ENCODE assay signal across 30 mouse cellular contexts in genomic region chr2:93858845-93859244, GRCm38 (mm10). TPM values are rescaled to one million over a fixed set of nuclear protein-coding genes. Genes with fewer than 3 reads are reported as not detected.
"Had no signal": no experiment of that assay in that cellular context is flagged by ENCODE, and none has a peak within 500 bp of the region (broad histone marks: within the 10 kb centered on the region; RNA-seq: fewer than 3 reads in every experiment).

No protein-coding gene starts in this region.

- H3K9ac ChIP-seq: heart, embryonic 12.5 days; hindbrain, embryonic 13.5 days; hindbrain, embryonic 15.5 days; kidney, embryonic 15.5 days; limb, embryonic 12.5 days; liver, embryonic 13.5 days had no signal

- H3K4me1 ChIP-seq: heart, embryonic 12.5 days; hindbrain, embryonic 13.5 days; hindbrain, embryonic 15.5 days; limb, embryonic 10.5 days; limb, embryonic 12.5 days; liver, embryonic 13.5 days had no signal

- DNase-seq: gastrocnemius, adult 2 months; gastrocnemius, postnatal 10 days; gastrocnemius, postnatal 25 days; heart, adult 18-20 months; heart, postnatal 14 days; heart, postnatal 36 days; kidney, adult 11 months; kidney, postnatal 14 days; liver; liver, embryonic 13.5 days had no signal

- H3K27me3 ChIP-seq: hindbrain, embryonic 13.5 days; hindbrain, embryonic 15.5 days; kidney, embryonic 15.5 days; limb, embryonic 12.5 days; liver, embryonic 13.5 days had no signal

- H3K4me3 ChIP-seq: gastrocnemius, adult 2 months; heart, embryonic 10.5 days; heart, embryonic 12.5 days; hindbrain, embryonic 13.5 days; hindbrain, embryonic 15.5 days; kidney, embryonic 15.5 days; left cerebral cortex, adult 2 months; limb, embryonic 10.5 days; limb, embryonic 12.5 days; liver, embryonic 13.5 days had no signal

- H3K36me3 ChIP-seq: heart, embryonic 10.5 days; heart, embryonic 12.5 days; hindbrain, embryonic 13.5 days; hindbrain, embryonic 15.5 days; kidney, embryonic 15.5 days; limb, embryonic 10.5 days; limb, embryonic 12.5 days; liver, embryonic 13.5 days had no signal

- H3K27ac ChIP-seq: gastrocnemius, adult 2 months; heart, embryonic 10.5 days; hindbrain, embryonic 13.5 days; hindbrain, embryonic 15.5 days; hindbrain, postnatal 0 days; kidney, embryonic 15.5 days; kidney, postnatal 0 days; left cerebral cortex, adult 2 months; limb, embryonic 10.5 days; limb, embryonic 12.5 days; liver, embryonic 13.5 days had no signal

- H3K9me3 ChIP-seq: heart, embryonic 10.5 days; heart, embryonic 12.5 days; hindbrain, embryonic 13.5 days; hindbrain, embryonic 15.5 days; kidney, embryonic 15.5 days; limb, embryonic 10.5 days; limb, embryonic 12.5 days; liver, embryonic 13.5 days had no signal

- H3K4me2 ChIP-seq: heart, embryonic 12.5 days; hindbrain, embryonic 13.5 days; hindbrain, embryonic 15.5 days; kidney, embryonic 15.5 days; limb, embryonic 12.5 days; liver, embryonic 11.5 days; liver, embryonic 13.5 days had no signal

RNA-seq across cellular contexts. Expression of gene Accsl, which starts 10.1 kb away (rescaled TPM):
- total RNA-seq: gastrocnemius, adult 2 months; gastrocnemius, postnatal 10 days; gastrocnemius, postnatal 25 days; gastrocnemius, postnatal 4 days; granulocyte monocyte progenitor cell, adult 5-6 weeks; heart, adult 18-20 months; heart, adult 8-10 months; heart, postnatal 14 days; heart, postnatal 36 days; hematopoietic stem cell, adult 5-6 weeks; hindbrain, postnatal 0 days; layer of hippocampus, adult 18-20 months had no signal
- polyA plus RNA-seq: heart, embryonic 10.5 days; heart, embryonic 12.5 days; heart, embryonic 14.5 days; heart, embryonic 16.5 days; intestine, embryonic 14.5 days; intestine, embryonic 16.5 days; kidney, embryonic 15.5 days; kidney, postnatal 0 days; limb, embryonic 10.5 days; limb, embryonic 12.5 days; liver, embryonic 11.5 days had no signal
